Mouse (Mus musculus): Measurements from ENCODE around the gene Mpg. TPM values are rescaled to one million over a fixed set of nuclear protein-coding genes. Genes with fewer than 3 reads are reported as not detected.

The Mpg gene
- polyA plus RNA-seq, 1 experiment from 2014 or later, result 41.2 TPM

GRCm38 (mm10) chr11:32210623-32211022 lies 15.7 kb upstream of the Mpg start:
- ATAC-seq (replicated peaks), result no peak
- no peak overlapping the region for H3K4me3 ChIP-seq
- no peaks in the 10 kb centered on the region for H3K9me3 ChIP-seq
- H3K27ac ChIP-seq, result no peak overlapping the region
- H3K4me1 ChIP-seq, result peaks cover 8% of the 10 kb centered on the region
- H3K36me3 ChIP-seq (replicated peaks), result peaks cover 5% of the 10 kb centered on the region; the same call in 1 of the 2 replicates
- H3K27me3 ChIP-seq (replicated peaks), result no peaks in the 10 kb centered on the region
- no peak overlapping the region for H3K9ac ChIP-seq
- WGBS, result 91% methylated on average over 9 of the region's 9 CpGs
- H3K4me2 ChIP-seq, result no peak overlapping the region

GRCm38 (mm10) chr11:32215372-32216162 lies 10.7 kb upstream of the Mpg start:
- 96% methylated on average over 18 of the region's 18 CpGs for WGBS
- no peak overlapping the region for H3K4me3 ChIP-seq
- no peak overlapping the region for H3K9ac ChIP-seq
- ATAC-seq (replicated peaks), result no peak
- no peak overlapping the region for H3K4me2 ChIP-seq
- no peaks in the 10 kb centered on the region for H3K9me3 ChIP-seq
- H3K27me3 ChIP-seq (replicated peaks), result peaks cover 4% of the 10 kb centered on the region; the same call in 1 of the 2 replicates
- 0 out of 2 replicates have a peak, but pooled peaks cover 3% of the 10 kb centered on the region for H3K4me1 ChIP-seq
- H3K36me3 ChIP-seq (replicated peaks), result no peaks in the 10 kb centered on the region
- no peak overlapping the region for H3K27ac ChIP-seq

GRCm38 (mm10) chr11:32216851-32217250 lies 9.5 kb upstream of the Mpg start:
- Histone ChIP-seq H3K9me3 (no peaks in the 10 kb centered on the region), H3K4me2 (no peak overlapping the region), H3K4me3 (no peak overlapping the region), H3K27ac (no peak overlapping the region), H3K4me1 (peaks cover 13% of the 10 kb centered on the region), H3K27me3 (replicated peaks) (peaks cover 16% of the 10 kb centered on the region), H3K36me3 (replicated peaks) (no peaks in the 10 kb centered on the region), H3K9ac (no peak overlapping the region)
- peak; percentile 38; the same call in 1 of the 2 replicates for ATAC-seq (replicated peaks)
- 22% methylated on average over 8 of the region's 8 CpGs for WGBS

GRCm38 (mm10) chr11:32218501-32219050 lies 7.7 kb upstream of the Mpg start:
- Histone ChIP-seq H3K4me1 (peaks cover 25% of the 10 kb centered on the region), H3K36me3 (replicated peaks) (no peaks in the 10 kb centered on the region), H3K4me3 (no peak overlapping the region), H3K27me3 (replicated peaks) (peaks cover 32% of the 10 kb centered on the region), H3K9me3 (no peaks in the 10 kb centered on the region), H3K4me2 (no peak overlapping the region), H3K9ac (no peak overlapping the region), H3K27ac (no peak overlapping the region)
- 51% methylated on average over 6 of the region's 6 CpGs for WGBS
- ATAC-seq (replicated peaks), result no peak

GRCm38 (mm10) chr11:32219287-32219686 lies 7.0 kb upstream of the Mpg start:
- Histone ChIP-seq H3K4me1 (peaks cover 25% of the 10 kb centered on the region), H3K4me3 (no peak overlapping the region), H3K27ac (no peak overlapping the region), H3K9me3 (no peaks in the 10 kb centered on the region), H3K36me3 (replicated peaks) (no peaks in the 10 kb centered on the region), H3K4me2 (no peak overlapping the region), H3K27me3 (replicated peaks) (peaks cover 39% of the 10 kb centered on the region), H3K9ac (no peak overlapping the region)
- ATAC-seq (replicated peaks), result no peak
- 92% methylated on average over 10 of the region's 10 CpGs for WGBS

GRCm38 (mm10) chr11:32220607-32221224 lies 5.6 kb upstream of the Mpg start:
- Histone ChIP-seq H3K4me2 (peak overlapping the region; percentile 98), H3K27ac (no peak overlapping the region), H3K27me3 (replicated peaks) (peaks cover 39% of the 10 kb centered on the region), H3K9me3 (no peaks in the 10 kb centered on the region), H3K4me1 (peaks cover 30% of the 10 kb centered on the region), H3K36me3 (replicated peaks) (no peaks in the 10 kb centered on the region), H3K9ac (peak overlapping the region; percentile 62), H3K4me3 (peak overlapping the region; percentile 65)
- peak; percentile 9 for ATAC-seq (replicated peaks)
- WGBS, result 39% methylated on average over 10 of the region's 10 CpGs

GRCm38 (mm10) chr11:32221225-32221950 lies 4.9 kb upstream of the Mpg start:
- H3K27ac ChIP-seq, result peak overlapping the region; percentile 67
- H3K4me3 ChIP-seq, result peak overlapping the region; percentile 65
- WGBS, result under 1% methylated on average over 45 of the region's 46 CpGs
- H3K4me1 ChIP-seq, result peaks cover 30% of the 10 kb centered on the region
- ATAC-seq (replicated peaks), result peak; percentile 18; the same call in 1 of the 2 replicates
- no peaks in the 10 kb centered on the region for H3K36me3 ChIP-seq (replicated peaks)
- H3K9ac ChIP-seq, result peak overlapping the region; percentile 62
- peaks cover 39% of the 10 kb centered on the region for H3K27me3 ChIP-seq (replicated peaks)
- peak overlapping the region; percentile 98 for H3K4me2 ChIP-seq
- H3K9me3 ChIP-seq, result no peaks in the 10 kb centered on the region

- peak within 1 kb of the TSS; percentile 62 for H3K9ac ChIP-seq
- H3K9me3 ChIP-seq, result no peaks in the 10 kb centered on the region
- H3K27me3 ChIP-seq (replicated peaks), result peaks cover 39% of the 10 kb centered on the region
- H3K4me3 ChIP-seq, result peak within 1 kb of the TSS; percentile 65
- peak within 1 kb of the TSS; percentile 67 for H3K27ac ChIP-seq
- 0 out of 2 replicates have a peak, but pooled peaks have one; percentile 7 for ATAC-seq (replicated peaks)
- H3K4me2 ChIP-seq, result peak within 1 kb of the TSS; percentile 98
- peaks cover 33% of the 10 kb centered on the region for H3K4me1 ChIP-seq
- under 1% methylated on average over 55 of the region's 72 CpGs for WGBS
- no peaks in the 10 kb centered on the region for H3K36me3 ChIP-seq (replicated peaks)
Observed at GRCm38 (mm10) chr11:32221951-32222409, 4.3 kb upstream of the Mpg start, which contains the start of gene Rhbdf1. Gene Rhbdf1 (minus strand): TSS chr11:32222300.

GRCm38 (mm10) chr11:32222570-32223194 lies 3.6 kb upstream of the Mpg start:
- Histone ChIP-seq H3K4me2 (peak overlapping the region; percentile 98), H3K4me3 (peak overlapping the region; percentile 65), H3K9ac (peak overlapping the region; percentile 62; the same call in 1 of the 2 replicates), H3K4me1 (peaks cover 38% of the 10 kb centered on the region), H3K27ac (no peak overlapping the region), H3K36me3 (replicated peaks) (no peaks in the 10 kb centered on the region), H3K27me3 (replicated peaks) (peaks cover 39% of the 10 kb centered on the region), H3K9me3 (no peaks in the 10 kb centered on the region)
- no peak for ATAC-seq (replicated peaks)
- 9% methylated on average over 21 of the region's 21 CpGs for WGBS

- H3K36me3 ChIP-seq (replicated peaks), result no peaks in the 10 kb centered on the region
- no peak overlapping the region for H3K27ac ChIP-seq
- H3K4me3 ChIP-seq, result no peak overlapping the region; the same call in 1 of the 2 replicates
- ATAC-seq (replicated peaks), result no peak
- peak overlapping the region; percentile 98; the same call in 1 of the 2 replicates for H3K4me2 ChIP-seq
- no peaks in the 10 kb centered on the region for H3K9me3 ChIP-seq
- H3K27me3 ChIP-seq (replicated peaks), result peaks cover 39% of the 10 kb centered on the region
- H3K4me1 ChIP-seq, result peaks cover 40% of the 10 kb centered on the region
- 74% methylated on average over 4 of the region's 4 CpGs for WGBS
- peak overlapping the region; percentile 23; the same call in 1 of the 2 replicates for H3K9ac ChIP-seq
Observed at GRCm38 (mm10) chr11:32223297-32223967, 2.9 kb upstream of the Mpg start.
